ENCODE assay signal across 24 mouse cellular contexts in genomic region chr2:154000501-154000900, GRCm38 (mm10). TPM values are rescaled to one million over a fixed set of nuclear protein-coding genes. Genes with fewer than 3 reads are reported as not detected.
DNase-seq lines count a peak whose midpoint lies in the region; ATAC-seq lines count a peak whose summit lies in the region.
"Had no signal": no experiment of that assay in that cellular context is flagged by ENCODE, and none has a peak within 500 bp of the region (broad histone marks: within the 10 kb centered on the region; RNA-seq: fewer than 3 reads in every experiment).

No protein-coding gene starts in this region.

- 72% methylated on average over 3 of the region's 3 CpGs for WGBS in liver, embryonic 11.5 days

- ATAC-seq in liver, embryonic 11.5 days (replicated peaks; ENCODE audit: low FRiP score), result no peak
- ATAC-seq: activated CD4-positive, CD25-positive, alpha-beta regulatory T cell, adult 4 months; CD4-positive, CD25-positive, alpha-beta regulatory T cell, adult 4 months; Patski had no signal

- H3K4me1 ChIP-seq in liver, embryonic 11.5 days (replicated peaks; ENCODE audit: control insufficient read depth, insufficient read depth, low read length), result no peaks in the 10 kb centered on the region

- no peak overlapping the region for H3K4me3 ChIP-seq in liver, embryonic 11.5 days (ENCODE audit: low read depth, low read length)

- H3K4me2 ChIP-seq in liver, embryonic 11.5 days, result no peak overlapping the region

- no peak overlapping the region for H3K27ac ChIP-seq in liver, embryonic 11.5 days (ENCODE audit: low read depth, low read length)

- DNase-seq in heart, adult 11 months, result peak; percentile 85
- no peak for DNase-seq in heart, postnatal 25 days (ENCODE audit: low spot score)
- DNase-seq in liver, embryonic 11.5 days (ENCODE audit: low spot score), result peak; percentile 3
- no peak for DNase-seq in liver
- DNase-seq: adrenal gland, adult 2 months; adrenal gland, postnatal 10 days; adrenal gland, postnatal 25 days; adrenal gland, postnatal 36 days; B cell, adult 2 months; cerebellum, adult 11 months; cerebellum, adult 11-12 months; cerebellum, adult 18-20 months had no signal

- intact Hi-C loops in heart, postnatal 25 days (cut with DNase I), result loop anchor here (5.0 kb wide), 1 partner anchor 157 kb away; no protein-coding TSS in a partner anchor

- H3K9ac ChIP-seq in liver, embryonic 11.5 days (ENCODE audit: low read depth, low read length), result no peak overlapping the region

- H3K27me3 ChIP-seq in liver, embryonic 11.5 days (replicated peaks; ENCODE audit: control insufficient read depth, insufficient read depth, low read length), result no peaks in the 10 kb centered on the region

- H3K9me3 ChIP-seq in liver, embryonic 11.5 days (ENCODE audit: control insufficient read depth, low read length), result no peaks in the 10 kb centered on the region
- H3K9me3 ChIP-seq: G1E had no signal

- no peaks in the 10 kb centered on the region for H3K36me3 ChIP-seq in liver, embryonic 11.5 days (ENCODE audit: control insufficient read depth, insufficient read depth, low read length)
- H3K36me3 ChIP-seq: G1E had no signal

RNA-seq across cellular contexts. Expression of gene Bpifa2, which starts 7.6 kb away (rescaled TPM):
- not detected for total RNA-seq in heart, postnatal 25 days (2021)
- not detected in 2 replicates for polyA plus RNA-seq in liver, embryonic 11.5 days (2014; fragmentation: Nextera tagmentation; extraction: Ambion mirVana)
- total RNA-seq: adrenal gland, adult 18-20 months; CH12.LX; ES-E14; MEL had no signal
- polyA plus RNA-seq: adrenal gland, adult 2 months; brain, embryonic 14.5 days; C2C12; CD4-positive, CD25-positive, alpha-beta regulatory T cell, adult 4 months; G1E; Patski had no signal

RNA-seq across cellular contexts. Expression of gene Bpifa6, which starts 25.8 kb away (rescaled TPM):
- total RNA-seq in heart, postnatal 25 days (2021), result not detected
- polyA plus RNA-seq in liver, embryonic 11.5 days (2014; fragmentation: Nextera tagmentation; extraction: Ambion mirVana), result not detected in 2 replicates
- total RNA-seq: adrenal gland, adult 18-20 months; adrenal gland, adult 2 months; adrenal gland, postnatal 10 days; adrenal gland, postnatal 14 days; adrenal gland, postnatal 25 days; adrenal gland, postnatal 36 days; adrenal gland, postnatal 4 days; CH12.LX; ES-E14; G1E; MEL had no signal
- polyA plus RNA-seq: activated CD4-positive, CD25-positive, alpha-beta regulatory T cell, adult 4 months; adrenal gland, adult 2 months; brain, embryonic 14.5 days; C2C12; CD4-positive, CD25-positive, alpha-beta regulatory T cell, adult 4 months; G1E; Patski had no signal

Comparison
In these comparisons a context has a peak if more than half of its experiments do, and no peak if none do; other contexts are left out.
1. DNase-seq: peak in heart, adult 11 months (single experiment) and liver, embryonic 11.5 days (single experiment); none in heart, postnatal 25 days (single experiment) and liver (single experiment).